Mouse (Mus musculus) forebrain, embryonic 10.5 days (tissue): ENCODE results near the gene Ppy. TPM values are rescaled to one million over a fixed set of nuclear protein-coding genes. Genes with fewer than 3 reads are reported as not detected.

Experiments
- DNase-seq: peaks from one replicate; pipeline ENCODE4 v3.0.0-alpha.2; 2017; ENCODE audit warnings: low spot score; ENCODE audit errors: extremely low spot score
- H3K27ac ChIP-seq: fragments of 300-500 bp; sonication (generic); 2 replicates; pipeline ENCODE4 v1.5.1; 2016; ENCODE audit warnings: mild to moderate bottlenecking
- H3K27me3 ChIP-seq: fragments of 300-500 bp; sonication (generic); 2 replicates; pipeline ENCODE4 v1.6.1; 2016; ENCODE audit warnings: mild to moderate bottlenecking; ENCODE audit not compliant: poor library complexity, severe bottlenecking
- H3K36me3 ChIP-seq: fragments of 300-500 bp; sonication (generic); replicated peaks from 2 replicates; pipeline ENCODE4 v1.6.1; 2016; ENCODE audit warnings: mild to moderate bottlenecking, moderate library complexity
- H3K4me1 ChIP-seq: fragments of 300-500 bp; sonication (generic); 2 replicates; pipeline ENCODE4 v1.6.1; 2016
- H3K4me3 ChIP-seq: fragments of 300-500 bp; sonication (generic); 2 replicates; pipeline ENCODE4 v1.5.1; 2016; ENCODE audit warnings: mild to moderate bottlenecking, moderate library complexity
- H3K9me3 ChIP-seq: fragments of 300-500 bp; sonication (generic); 2 replicates; pipeline ENCODE4 v1.6.1; 2016; ENCODE audit warnings: mild to moderate bottlenecking, moderate library complexity
- WGBS: fragments of 180-500 bp; shearing (Covaris S2); methylation state at CpG from one replicate; pipeline ENCODE4 v1.1.7; 2016; 5-methylcytosine and 5-hydroxymethylcytosine counted together
- polyA plus RNA-seq: library from polyadenylated mRNA; unstranded; fragments of >200 nt; fragmentation: Nextera tagmentation; extraction: Ambion mirVana; gene quantifications from 2 replicates; pipeline ENCODE4 v1.2.1, GENCODE M21; 2016

Ppy gene
- polyA plus RNA-seq, 1 experiment from 2014 or later: not detected

- H3K27ac ChIP-seq: no peak overlapping the region
- WGBS: 89% methylated on average over 7 of the region's 7 CpGs
- DNase-seq: no peak
Observed at GRCm38 (mm10) chr11:102053183-102053582, 47.9 kb downstream of the Ppy start.

GRCm38 (mm10) chr11:102052697-102053096 lies 48.4 kb downstream of the Ppy start:
- no peaks in the 10 kb centered on the region for H3K9me3 ChIP-seq
- 0 out of 2 replicates have a peak, but pooled peaks cover 6% of the 10 kb centered on the region for H3K4me1 ChIP-seq
- peaks cover 3% of the 10 kb centered on the region; the same call in 1 of the 2 replicates for H3K27me3 ChIP-seq
- no peak for DNase-seq
- H3K4me3 ChIP-seq: no peak overlapping the region
- no peaks in the 10 kb centered on the region for H3K36me3 ChIP-seq
- no peak overlapping the region for H3K27ac ChIP-seq
- 85% methylated on average over 12 of the region's 12 CpGs for WGBS

More at GRCm38 (mm10) chr11:102053183-102053582, 47.9 kb downstream of the Ppy start:
- peaks cover 2% of the 10 kb centered on the region; the same call in 1 of the 2 replicates for H3K36me3 ChIP-seq
- H3K27me3 ChIP-seq: peaks cover 3% of the 10 kb centered on the region; the same call in 1 of the 2 replicates
- H3K9me3 ChIP-seq: no peaks in the 10 kb centered on the region
- 0 out of 2 replicates have a peak, but pooled peaks cover 6% of the 10 kb centered on the region for H3K4me1 ChIP-seq
- H3K4me3 ChIP-seq: no peak overlapping the region

GRCm38 (mm10) chr11:102051954-102052353 lies 49.2 kb downstream of the Ppy start:
- H3K36me3 ChIP-seq: no peaks in the 10 kb centered on the region
- H3K27me3 ChIP-seq: peaks cover 3% of the 10 kb centered on the region; the same call in 1 of the 2 replicates
- H3K9me3 ChIP-seq: no peaks in the 10 kb centered on the region
- H3K4me1 ChIP-seq: 0 out of 2 replicates have a peak, but pooled peaks cover 6% of the 10 kb centered on the region
- no peak overlapping the region for H3K4me3 ChIP-seq
- peak overlapping the region; percentile 21; the same call in 1 of the 2 replicates for H3K27ac ChIP-seq
- no peak for DNase-seq
- 50% methylated on average over 4 of the region's 4 CpGs for WGBS

- no peak for DNase-seq
- H3K27ac ChIP-seq: peak overlapping the region; percentile 21; the same call in 1 of the 2 replicates
- no peak overlapping the region for H3K4me3 ChIP-seq
- H3K27me3 ChIP-seq: peaks cover 3% of the 10 kb centered on the region; the same call in 1 of the 2 replicates
- H3K9me3 ChIP-seq: peaks cover under 1% of the 10 kb centered on the region; the same call in 1 of the 2 replicates
- H3K36me3 ChIP-seq: no peaks in the 10 kb centered on the region
- H3K4me1 ChIP-seq: 0 out of 2 replicates have a peak, but pooled peaks cover 6% of the 10 kb centered on the region
- 73% methylated on average over 4 of the region's 4 CpGs for WGBS
Observed at GRCm38 (mm10) chr11:102051541-102051940, 49.6 kb downstream of the Ppy start.

Other genes with a start within 250 kb of the Ppy start
- gene Meox1, start 206.9 kb downstream of the Ppy start, polyA plus RNA-seq: 0.86 and 0.97 TPM in 2 replicates
- gene Sost, start 134.3 kb downstream of the Ppy start, polyA plus RNA-seq: not detected in 2 replicates
- not detected in 2 replicates for gene Cfap97d1, start 117.0 kb downstream of the Ppy start, polyA plus RNA-seq
- 12.1 and 12.6 TPM in 2 replicates for gene Dusp3, start 114.3 kb downstream of the Ppy start, polyA plus RNA-seq
- 13.5 and 16.1 TPM in 2 replicates for gene Mpp3, start 72.9 kb downstream of the Ppy start, polyA plus RNA-seq
- 0.14 and 0.23 TPM in 2 replicates for gene Cd300lg, start 59.8 kb downstream of the Ppy start, polyA plus RNA-seq
- 15.7 and 16.2 TPM in 2 replicates for gene Mpp2, start 12.8 kb downstream of the Ppy start, polyA plus RNA-seq
- gene Pyy, start 6.5 kb upstream of the Ppy start, polyA plus RNA-seq: not detected in 2 replicates
- gene Nags, start 44.2 kb upstream of the Ppy start, polyA plus RNA-seq: not detected in 2 replicates
- gene Tmem101, start 55.1 kb upstream of the Ppy start, polyA plus RNA-seq: 37.3 and 39.8 TPM in 2 replicates
- 137 and 141 TPM in 2 replicates for gene Lsm12, start 84.0 kb upstream of the Ppy start, polyA plus RNA-seq
- 38.0 and 39.5 TPM in 2 replicates for gene G6pc3, start 88.3 kb upstream of the Ppy start, polyA plus RNA-seq
- gene Hdac5, start 128.8 kb upstream of the Ppy start, polyA plus RNA-seq: 39.8 and 44.6 TPM in 2 replicates
- 27.3 TPM in 2 replicates for gene BC030867, start 147.6 kb upstream of the Ppy start, polyA plus RNA-seq
- gene Asb16, start 167.4 kb upstream of the Ppy start, polyA plus RNA-seq: 0.05 and 0.06 TPM in 2 replicates
- gene Tmub2, start 183.6 kb upstream of the Ppy start, polyA plus RNA-seq: 44.9 and 46.0 TPM in 2 replicates
- 14.1 and 15.6 TPM in 2 replicates for gene Atxn7l3, start 195.3 kb upstream of the Ppy start, polyA plus RNA-seq
- 95.5 and 98.7 TPM in 2 replicates for gene Ubtf, start 218.4 kb upstream of the Ppy start, polyA plus RNA-seq